Mouse (Mus musculus): ENCODE results near the gene Samd4b.

DNA sequence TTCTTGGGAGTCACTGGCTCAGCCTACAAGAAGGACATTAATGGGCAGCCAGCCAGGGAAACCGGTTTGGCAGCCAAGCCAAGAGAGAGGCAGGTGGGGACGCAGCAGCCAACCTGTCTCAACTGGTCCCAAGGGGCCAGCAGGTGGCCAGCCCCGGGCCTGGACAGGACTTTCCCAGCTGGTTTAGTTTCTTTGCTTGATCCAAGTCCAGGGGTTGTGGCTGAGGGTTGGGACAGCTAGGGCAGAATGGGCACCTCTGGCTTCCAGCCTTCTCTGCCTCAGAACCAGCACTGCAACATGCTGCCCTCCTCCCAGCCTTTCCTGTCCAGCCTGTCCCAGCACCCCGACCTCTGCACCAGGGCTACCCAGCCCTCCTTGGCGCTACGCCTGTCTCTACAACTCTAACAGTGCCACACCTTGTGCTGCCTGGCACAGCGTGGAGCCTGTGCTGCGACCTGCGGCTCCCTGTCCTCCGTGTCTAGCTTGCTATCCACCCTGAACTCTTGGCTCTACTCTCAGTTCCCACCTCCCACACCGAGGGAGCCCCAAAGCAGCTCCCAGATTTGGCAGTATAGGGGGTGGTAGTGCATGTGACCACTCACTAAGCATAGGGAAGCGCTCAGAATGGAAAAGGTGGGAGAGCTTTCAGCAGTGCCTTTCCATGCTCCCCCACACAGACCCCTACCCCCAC, 27.5 kb downstream of the Samd4b start:
- no peak for TF ChIP-seq CTCF (IDR thresholded peaks at IDR 0.05; ENCODE audit: low read depth)
- TF ChIP-seq EP300 (IDR thresholded peaks at IDR 0.05; ENCODE audit: low read depth), result no peak

All from heart, postnatal 0 days (tissue).